Comparison of ENCODE assay signal across 17 mouse cellular contexts in genomic region chr6:88205937-88206336, GRCm38 (mm10). TPM values are rescaled to one million over a fixed set of nuclear protein-coding genes. Genes with fewer than 3 reads are reported as not detected.
DNase-seq lines count a peak whose midpoint lies in the region; ATAC-seq and TF ChIP-seq lines count a peak whose summit lies in the region.
"Had no signal": no experiment of that assay in that cellular context is flagged by ENCODE, and none has a peak within 500 bp of the region (broad histone marks: within the 10 kb centered on the region; RNA-seq: fewer than 3 reads in every experiment).

No protein-coding gene starts in this region.

- DNase-seq in adrenal gland, postnatal 10 days: peak; percentile 39
- no peak for DNase-seq in adrenal gland, adult 8-10 months
- peak; percentile 61 for DNase-seq in kidney, postnatal 10 days
- no peak for DNase-seq in kidney, adult 18-20 months
- DNase-seq in heart, postnatal 0 days (ENCODE audit: low spot score): no peak
- peak; percentile 55 for DNase-seq in lung, postnatal 10 days
- no peak for DNase-seq in cerebellum, postnatal 25 days
- no peak for DNase-seq in frontal cortex, postnatal 10 days (ENCODE audit: low spot score in 2 of 2)
- DNase-seq: thymus, postnatal 14 days had no signal

- H3K9ac ChIP-seq in heart, postnatal 0 days (replicated peaks; ENCODE audit: low read depth, low read length): no peak overlapping the region
- H3K9ac ChIP-seq: hindbrain, embryonic 14.5 days; neural tube, embryonic 12.5 days had no signal

- no peaks in the 10 kb centered on the region for H3K36me3 ChIP-seq in heart, postnatal 0 days (replicated peaks; ENCODE audit: control insufficient read depth, insufficient read depth, low read length)
- H3K36me3 ChIP-seq: neural tube, embryonic 12.5 days had no signal

- H3K4me1 ChIP-seq in heart, postnatal 0 days (ENCODE audit: control insufficient read depth, insufficient read depth): no peaks in the 10 kb centered on the region

- no peak overlapping the region for H3K4me3 ChIP-seq in heart, postnatal 0 days (ENCODE audit: low read depth, low read length)
- H3K4me3 ChIP-seq: neural tube, embryonic 12.5 days had no signal

- peaks cover 62% of the 10 kb centered on the region for H3K27me3 ChIP-seq in heart, postnatal 0 days (ENCODE audit: control insufficient read depth, insufficient read depth, low read length)

- no peak overlapping the region for H3K27ac ChIP-seq in heart, postnatal 0 days (ENCODE audit: low read depth)
- H3K27ac ChIP-seq: hindbrain, embryonic 14.5 days; kidney, postnatal 0 days; neural tube, embryonic 12.5 days had no signal

- TF ChIP-seq CTCF in heart, postnatal 0 days (IDR thresholded peaks at IDR 0.05; ENCODE audit: low read depth): no peak

- WGBS in heart, postnatal 0 days: 33% methylated on average over 9 of the region's 9 CpGs

- 0 out of 2 replicates have a peak, but pooled peaks have one; percentile 27 for ATAC-seq in heart, postnatal 0 days (ENCODE audit: insufficient read depth, low read depth)

- H3K4me2 ChIP-seq in heart, postnatal 0 days (ENCODE audit: low read depth, low read length): no peak overlapping the region
- H3K4me2 ChIP-seq: hindbrain, embryonic 14.5 days; liver, embryonic 11.5 days; neural tube, embryonic 12.5 days had no signal

- no peak for TF ChIP-seq EP300 in heart, postnatal 0 days (IDR thresholded peaks at IDR 0.05; ENCODE audit: low read depth)

- no peaks in the 10 kb centered on the region for H3K9me3 ChIP-seq in heart, postnatal 0 days (replicated peaks; ENCODE audit: control insufficient read depth, low read length)
- H3K9me3 ChIP-seq: neural tube, embryonic 12.5 days had no signal

RNA-seq across cellular contexts. Expression of gene Gata2, which starts 12.2 kb away (rescaled TPM):
- 10 to 100 TPM; 26.3 to 33.2 TPM for total RNA-seq in adrenal gland, postnatal 10 days (2021)
- total RNA-seq in adrenal gland, adult 8-10 months (2022): 10 to 100 TPM; 29.3 to 72.4 (median 56.5) TPM
- 17.7 and 19.6 TPM in 2 replicates for total RNA-seq in heart, postnatal 0 days (2014; rRNA removed; ENCODE audit: low replicate concordance)
- polyA plus RNA-seq in heart, postnatal 0 days (2015; fragmentation: Nextera tagmentation; extraction: Ambion mirVana): 13.7 and 16.0 TPM in 2 replicates

RNA-seq across cellular contexts. Expression of gene Dnajb8, which starts 16.1 kb away (rescaled TPM):
- total RNA-seq in adrenal gland, postnatal 10 days (2021): not detected
- total RNA-seq in adrenal gland, adult 8-10 months (2022): not detected
- not detected in 2 replicates for total RNA-seq in heart, postnatal 0 days (2014; rRNA removed; ENCODE audit: low replicate concordance)
- not detected in 2 replicates for polyA plus RNA-seq in heart, postnatal 0 days (2015; fragmentation: Nextera tagmentation; extraction: Ambion mirVana)
- total RNA-seq: common myeloid progenitor, adult 5-6 weeks; gastrocnemius, adult 8-10 months; left cerebral cortex, adult 8-10 months; megakaryocyte, adult 5-6 weeks had no signal
- polyA plus RNA-seq: hindbrain, embryonic 14.5 days; kidney, postnatal 0 days; liver, embryonic 11.5 days; neural tube, embryonic 12.5 days had no signal

Comparison
In these comparisons a context has a peak if more than half of its experiments do, and no peak if none do; other contexts are left out.
1. DNase-seq: peak in adrenal gland, postnatal 10 days (single experiment), kidney, postnatal 10 days (single experiment) and lung, postnatal 10 days (single experiment); none in adrenal gland, adult 8-10 months (single experiment), kidney, adult 18-20 months (single experiment), heart, postnatal 0 days (single experiment), cerebellum, postnatal 25 days (0 of 2) and frontal cortex, postnatal 10 days (0 of 2).